Mouse (Mus musculus) cortical plate, adult 2 months (tissue): ENCODE data around the gene Col23a1. TPM values are rescaled to one million over a fixed set of nuclear protein-coding genes. Genes with fewer than 3 reads are reported as not detected.

Source experiments
- H3K27ac ChIP-seq: fragments of 200-500 bp; 2 replicates; pipeline ENCODE4 v1.5.1; 2012; ENCODE audit warnings: low read length, control low read depth, inconsistent platforms; ENCODE audit not compliant: insufficient read depth
- H3K4me1 ChIP-seq: fragments of 200-500 bp; 2 replicates; pipeline ENCODE4 v1.6.1; 2011; ENCODE audit warnings: low read length; ENCODE audit not compliant: control insufficient read depth, insufficient read depth
- H3K4me3 ChIP-seq: fragments of 200-500 bp; 2 replicates; pipeline ENCODE4 v1.5.1; 2011; ENCODE audit warnings: mild to moderate bottlenecking, low read length, control low read depth; ENCODE audit not compliant: insufficient read depth
- CTCF ChIP-seq: fragments of 200-500 bp; IDR thresholded peaks from 2 replicates; pipeline ENCODE4 v1.5.1; 2011; ENCODE audit warnings: mild to moderate bottlenecking, control low read depth, low read length; ENCODE audit not compliant: insufficient read depth; ENCODE audit errors: extremely low read depth
- POLR2A ChIP-seq: fragments of 200-500 bp; IDR thresholded peaks from 2 replicates; pipeline ENCODE4 v1.6.1; 2011; ENCODE audit warnings: mild to moderate bottlenecking, low read length, control low read depth; ENCODE audit not compliant: insufficient read depth; ENCODE audit errors: extremely low read depth
- polyA plus RNA-seq: library from polyadenylated mRNA; depleted of rRNA; stranded (reverse); fragments of >200 nt; gene quantifications from 2 replicates; pipeline ENCODE4 v1.2.3, GENCODE M21; 2012

Gene Col23a1
- polyA plus RNA-seq, 1 experiment, result 7.3 TPM

DNA sequence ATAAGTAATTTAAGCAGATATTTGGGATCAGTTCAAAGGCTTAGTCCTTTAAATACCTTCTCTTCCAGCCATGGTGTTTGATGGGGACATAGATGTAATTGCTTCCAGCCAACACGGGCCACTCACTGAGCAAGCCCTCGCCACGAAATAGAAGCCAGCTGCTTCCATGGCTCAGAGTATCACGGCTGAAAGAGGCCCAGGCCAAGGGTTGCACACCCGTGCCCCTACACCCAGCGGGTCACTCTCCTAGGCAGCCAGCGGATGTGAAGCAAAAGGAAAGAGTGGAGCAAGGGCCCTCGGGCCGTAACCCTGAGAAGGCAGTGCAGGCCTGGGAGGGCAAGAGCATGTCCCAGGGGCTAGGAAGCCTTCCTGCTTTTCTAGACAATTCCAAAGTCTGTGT is 252.7 kb downstream of the Col23a1 start:
- no peak for TF ChIP-seq CTCF
- no peak for TF ChIP-seq POLR2A
- Histone ChIP-seq H3K4me1 (no peaks in the 10 kb centered on the region), H3K27ac (no peak overlapping the region), H3K4me3 (no peak overlapping the region)

DNA sequence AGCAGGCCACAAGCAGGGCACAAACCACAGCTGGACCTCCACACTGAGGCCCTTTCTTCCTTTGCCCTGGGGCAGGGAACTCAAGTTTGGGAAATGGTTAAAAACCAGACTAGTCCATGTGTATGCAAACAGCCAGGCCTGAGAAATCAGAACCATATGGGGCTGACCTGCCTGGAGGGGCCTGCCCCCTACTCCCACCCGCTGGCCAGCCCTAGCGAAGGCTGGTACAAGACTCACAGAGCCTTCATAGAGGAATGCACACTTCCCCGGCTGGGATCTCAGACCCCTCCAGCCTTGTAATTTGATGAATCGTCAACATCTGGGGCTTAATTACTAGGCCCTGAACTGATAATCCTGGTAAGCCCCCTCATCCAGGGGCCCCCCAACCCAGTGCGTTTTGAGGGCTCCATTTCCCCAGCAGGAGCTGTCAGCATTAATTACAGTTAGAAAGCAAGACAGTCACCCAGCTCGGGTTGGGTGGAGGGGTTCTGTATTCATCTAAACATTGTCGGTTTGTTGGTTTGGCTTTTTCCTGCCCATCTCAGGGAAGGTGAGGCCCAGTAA is 253.8 kb downstream of the Col23a1 start:
- no peak for TF ChIP-seq CTCF
- no peak for TF ChIP-seq POLR2A
- Histone ChIP-seq H3K27ac (no peak overlapping the region), H3K4me3 (no peak overlapping the region), H3K4me1 (no peaks in the 10 kb centered on the region)

DNA sequence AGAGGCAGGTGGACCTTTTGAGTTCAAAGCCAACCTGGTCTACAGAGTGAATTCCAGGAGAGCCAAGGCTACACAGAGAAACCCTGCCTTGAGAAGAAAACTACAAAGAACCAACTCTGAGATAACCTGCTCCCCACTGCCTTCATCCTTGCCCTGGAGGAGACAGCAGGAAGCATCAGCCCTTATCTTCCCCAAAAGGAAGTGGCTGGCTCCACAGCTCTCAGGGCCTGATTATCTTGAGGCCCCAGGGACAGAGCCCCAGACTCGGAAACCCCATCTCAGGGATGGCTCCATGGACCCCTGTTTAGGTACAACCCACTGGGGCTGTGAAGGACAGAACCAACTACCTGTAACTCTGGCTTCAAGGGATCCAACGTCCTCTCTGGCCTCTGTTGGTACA is 254.7 kb downstream of the Col23a1 start:
- Histone ChIP-seq H3K4me1 (no peaks in the 10 kb centered on the region), H3K27ac (no peak overlapping the region), H3K4me3 (no peak overlapping the region)
- no peak for TF ChIP-seq POLR2A
- no peak for TF ChIP-seq CTCF

DNA sequence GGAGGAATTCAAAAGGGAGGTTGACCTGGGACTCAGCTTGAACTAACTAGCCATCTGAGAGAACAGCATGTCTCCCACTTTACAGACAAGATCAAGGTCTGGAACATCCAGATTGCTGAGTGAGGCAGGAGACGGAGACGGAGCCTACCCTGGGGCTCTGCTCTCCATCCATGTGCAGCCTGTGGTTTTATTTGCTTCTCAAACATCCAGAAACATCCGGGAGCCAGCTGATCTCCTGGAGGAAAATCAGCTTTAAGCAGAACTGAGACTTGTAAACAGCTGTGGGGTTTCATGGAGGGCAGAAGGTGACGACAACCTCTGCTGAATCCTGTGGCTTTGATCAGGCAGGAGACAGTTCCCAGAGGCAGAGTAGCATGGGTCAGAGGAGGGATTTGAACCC is 256.1 kb downstream of the Col23a1 start:
- no peak overlapping the region for H3K4me3 ChIP-seq
- TF ChIP-seq CTCF (no peak), POLR2A (no peak)
- no peaks in the 10 kb centered on the region for H3K4me1 ChIP-seq
- no peak overlapping the region for H3K27ac ChIP-seq

DNA sequence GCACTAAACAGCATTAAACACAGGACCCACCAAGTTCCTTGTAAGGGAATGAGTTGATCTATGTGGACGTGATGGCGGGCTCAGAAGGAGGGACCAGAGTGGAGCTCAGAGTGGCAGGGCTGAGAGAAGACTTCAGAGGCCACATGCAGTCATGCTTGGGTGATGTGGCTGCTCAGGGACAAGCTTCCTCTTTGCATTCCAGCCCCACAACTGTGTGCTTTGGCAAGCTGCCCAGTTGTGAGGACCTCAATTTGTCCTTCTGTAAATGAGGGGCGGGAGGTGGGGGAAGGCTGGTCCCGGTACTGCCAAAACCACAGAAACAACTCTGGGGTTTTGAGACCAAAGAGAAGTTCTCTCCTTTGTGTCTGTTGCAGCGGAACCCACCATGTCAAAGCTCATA is 261.5 kb downstream of the Col23a1 start:
- TF ChIP-seq POLR2A, result no peak
- no peak for TF ChIP-seq CTCF
- Histone ChIP-seq H3K4me1 (no peaks in the 10 kb centered on the region), H3K4me3 (no peak overlapping the region), H3K27ac (no peak overlapping the region)

DNA sequence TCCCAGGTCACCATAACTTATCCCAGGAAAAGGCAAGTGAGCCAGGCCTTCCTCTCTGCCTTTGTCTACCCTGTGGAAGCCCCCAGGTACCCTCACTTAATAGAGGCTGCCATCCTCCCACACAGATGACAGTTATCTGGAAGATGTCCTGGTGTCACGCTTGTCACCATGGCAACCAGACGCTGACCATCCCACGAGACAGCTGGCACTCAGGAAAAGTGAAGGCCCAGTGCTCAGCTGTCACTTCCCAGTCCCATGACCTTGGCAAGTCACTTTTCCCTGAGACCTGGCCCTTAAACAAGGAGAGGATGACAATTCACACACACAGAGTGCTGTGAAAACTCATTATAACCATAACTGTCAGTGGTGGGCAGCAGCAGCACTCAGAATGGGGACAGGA is 262.4 kb downstream of the Col23a1 start:
- Histone ChIP-seq H3K4me1 (no peaks in the 10 kb centered on the region), H3K4me3 (no peak overlapping the region), H3K27ac (no peak overlapping the region)
- TF ChIP-seq CTCF (no peak), POLR2A (no peak)

DNA sequence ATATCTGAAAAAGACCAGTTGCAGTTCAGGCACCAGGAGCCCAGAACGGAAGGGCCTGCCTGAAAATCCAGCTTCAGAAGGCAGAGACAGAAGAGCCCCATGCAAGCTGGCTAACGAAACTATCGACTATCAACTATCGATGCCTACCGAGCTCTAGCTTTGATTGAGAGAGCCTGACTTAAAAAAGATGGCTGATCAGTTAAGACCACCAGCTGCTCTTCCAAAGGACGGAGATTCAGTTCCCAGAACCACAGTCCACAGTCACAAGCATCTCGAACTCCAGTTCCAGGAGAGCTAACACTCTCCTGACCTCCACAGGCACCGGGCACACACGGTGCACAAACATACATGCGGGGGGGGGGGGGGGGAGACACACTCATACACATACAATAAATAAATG is 264.9 kb downstream of the Col23a1 start:
- Histone ChIP-seq H3K27ac (no peak overlapping the region), H3K4me3 (no peak overlapping the region), H3K4me1 (no peaks in the 10 kb centered on the region)
- TF ChIP-seq CTCF (no peak), POLR2A (no peak)

DNA sequence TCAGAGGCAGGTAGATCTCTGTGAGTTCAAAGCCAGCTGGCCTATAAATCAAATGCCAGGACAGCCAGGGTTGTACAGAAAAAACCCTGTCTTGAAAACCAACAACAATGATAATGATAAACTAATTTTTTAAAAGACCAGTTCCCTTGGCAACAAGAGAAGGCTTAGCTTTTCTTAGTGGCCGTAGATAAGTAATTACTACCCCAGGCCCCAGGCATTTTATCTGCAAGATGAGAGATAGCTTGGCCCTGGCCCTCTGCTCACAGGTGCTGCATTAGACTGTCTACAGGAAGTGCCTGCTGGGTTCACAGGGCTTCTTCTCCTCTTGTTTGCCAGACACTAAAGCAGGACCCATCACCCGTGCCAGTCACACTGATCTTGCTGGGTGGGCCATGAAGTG is 265.3 kb downstream of the Col23a1 start:
- H3K27ac ChIP-seq, result no peak overlapping the region
- no peak overlapping the region for H3K4me3 ChIP-seq
- TF ChIP-seq CTCF (no peak), POLR2A (no peak)
- H3K4me1 ChIP-seq, result no peaks in the 10 kb centered on the region

DNA sequence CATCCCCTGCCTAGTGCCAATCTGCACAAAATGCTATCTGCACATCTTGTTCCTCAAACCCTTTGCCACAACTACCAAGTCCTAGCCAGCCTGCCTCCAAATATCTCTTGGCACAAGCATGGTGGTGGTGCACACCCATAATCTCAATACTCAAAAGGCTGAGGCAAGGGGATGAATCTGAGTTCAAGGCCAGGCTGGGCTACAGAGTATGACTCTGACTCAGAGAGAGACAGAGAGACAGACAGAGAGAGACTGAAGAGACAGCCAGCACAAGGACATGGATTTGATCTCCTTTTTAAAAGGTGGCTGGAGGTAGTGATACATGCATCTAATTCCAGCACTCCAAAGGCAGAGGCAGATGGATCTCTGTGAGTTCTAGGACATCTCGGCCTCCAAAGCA is 273.6 kb downstream of the Col23a1 start:
- TF ChIP-seq CTCF (no peak), POLR2A (no peak)
- Histone ChIP-seq H3K27ac (no peak overlapping the region), H3K4me1 (no peaks in the 10 kb centered on the region)

DNA sequence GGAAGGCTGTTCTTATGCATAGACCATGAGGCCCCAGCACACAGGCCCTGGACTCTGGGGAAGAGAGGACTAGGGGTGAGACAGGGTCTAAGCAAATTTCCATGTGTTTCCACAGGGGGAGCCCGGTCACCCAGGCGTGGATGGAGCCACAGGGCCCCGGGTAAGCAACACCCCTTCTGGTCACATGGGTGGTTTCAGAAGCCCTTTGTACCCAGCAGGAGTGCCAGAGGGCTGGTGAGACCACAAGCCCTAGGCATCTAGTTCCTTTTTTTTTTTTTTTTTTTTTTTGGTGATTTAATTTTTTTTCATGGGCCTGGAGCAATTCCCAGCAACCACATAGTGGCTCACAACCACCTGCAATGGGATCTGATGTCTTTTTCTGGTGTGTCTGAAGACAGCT is 275.3 kb downstream of the Col23a1 start:
- TF ChIP-seq POLR2A, result no peak
- no peak for TF ChIP-seq CTCF
- Histone ChIP-seq H3K27ac (no peak overlapping the region), H3K4me3 (no peak overlapping the region), H3K4me1 (no peaks in the 10 kb centered on the region)

More for the DNA sequence above, 273.6 kb downstream of the Col23a1 start:
- H3K4me3 ChIP-seq, result no peak overlapping the region

DNA sequence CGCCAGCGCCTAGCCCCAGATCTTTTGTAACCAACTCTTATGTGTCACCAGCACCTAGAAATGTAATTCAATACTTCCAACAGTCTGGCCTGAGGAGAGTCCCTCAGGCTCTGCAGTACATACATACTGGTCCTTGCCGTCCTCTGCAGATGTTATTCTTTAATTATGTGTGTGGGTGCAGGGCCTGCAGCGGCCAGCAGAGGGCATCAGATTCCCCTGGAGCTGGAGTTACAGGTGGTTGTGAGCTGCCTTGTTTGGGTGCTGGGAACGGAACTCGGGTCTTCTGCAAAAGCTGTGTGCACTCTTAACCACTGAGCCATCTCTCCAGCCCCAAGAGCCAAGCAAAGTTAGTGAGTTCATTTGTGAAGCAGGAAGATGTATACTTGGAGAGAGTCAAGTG is 276.2 kb downstream of the Col23a1 start:
- Histone ChIP-seq H3K4me3 (no peak overlapping the region), H3K27ac (no peak overlapping the region), H3K4me1 (no peaks in the 10 kb centered on the region)
- TF ChIP-seq POLR2A (no peak), CTCF (no peak)

DNA sequence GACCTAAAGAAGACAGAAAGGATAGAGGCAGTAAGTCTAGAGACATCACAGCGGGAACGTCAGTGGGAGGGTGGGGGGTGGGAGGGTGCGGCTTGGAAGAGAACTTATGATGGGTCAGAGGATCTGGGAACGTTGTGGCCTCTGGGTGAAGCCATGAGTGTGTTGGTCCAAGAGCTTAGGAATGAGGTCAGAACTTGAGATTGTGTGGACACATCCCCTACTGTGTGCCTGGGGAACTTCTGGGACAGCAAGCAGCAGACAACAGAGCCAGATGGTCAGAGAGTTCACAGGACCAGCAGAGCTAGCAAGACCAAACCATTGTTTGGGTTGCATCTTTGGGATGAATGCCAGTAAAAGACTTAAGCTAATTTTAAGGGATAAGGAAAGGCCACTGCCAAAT is 279.1 kb downstream of the Col23a1 start:
- Histone ChIP-seq H3K27ac (no peak overlapping the region), H3K4me1 (no peaks in the 10 kb centered on the region), H3K4me3 (no peak overlapping the region)
- no peak for TF ChIP-seq POLR2A
- TF ChIP-seq CTCF, result no peak
